Mouse (Mus musculus) liver, postnatal 0 days (tissue): ENCODE results near the gene Znrf2. TPM values are rescaled to one million over a fixed set of nuclear protein-coding genes. Genes with fewer than 3 reads are reported as not detected.
A peak's percentile ranks its signal among the peaks of the same experiment; 100 is the strongest.

Experiments used
- ATAC-seq: fragments of 200-750 bp; cut with Nextera tagmentation; 2 replicates; pipeline ENCODE4 v1.8.0; 2017; ENCODE audit warnings: mild to moderate bottlenecking, moderate library complexity
- DNase-seq: peaks from one replicate; pipeline ENCODE4 v3.0.0-alpha.2; 2016
- H3K27ac ChIP-seq: fragments of 300-500 bp; sonication (generic); 2 replicates; pipeline ENCODE4 v1.5.1; 2014; ENCODE audit warnings: antibody characterized with exemption, moderate library complexity, mild to moderate bottlenecking, low read depth
- H3K27me3 ChIP-seq: fragments of 300-500 bp; sonication (generic); 2 replicates; pipeline ENCODE4 v1.6.1; 2014; ENCODE audit warnings: low read length, control low read depth, mixed read lengths; ENCODE audit not compliant: insufficient read depth
- H3K36me3 ChIP-seq: fragments of 300-500 bp; sonication (generic); replicated peaks from 2 replicates; pipeline ENCODE4 v1.6.1; 2014; ENCODE audit warnings: mild to moderate bottlenecking, control low read depth, low read length, moderate library complexity, mixed read lengths; ENCODE audit not compliant: insufficient read depth
- H3K4me1 ChIP-seq: fragments of 300-500 bp; sonication (generic); 2 replicates; pipeline ENCODE4 v1.6.1; 2014; ENCODE audit warnings: antibody characterized with exemption, mild to moderate bottlenecking, control low read depth; ENCODE audit not compliant: insufficient read depth
- H3K4me2 ChIP-seq: fragments of 300-500 bp; sonication (generic); 2 replicates; pipeline ENCODE4 v1.6.1; 2014; ENCODE audit warnings: low read depth, mild to moderate bottlenecking, low read length, moderate library complexity, mixed read lengths
- H3K4me3 ChIP-seq: fragments of 300-500 bp; sonication (generic); 2 replicates; pipeline ENCODE4 v1.5.1; 2014; ENCODE audit warnings: low read depth, low read length
- H3K9ac ChIP-seq: fragments of 300-500 bp; sonication (generic); replicated peaks from 2 replicates; pipeline ENCODE4 v1.6.1; 2014; ENCODE audit warnings: mild to moderate bottlenecking, moderate library complexity
- H3K9me3 ChIP-seq: fragments of 300-500 bp; sonication (generic); 2 replicates; pipeline ENCODE4 v1.6.1; 2016; ENCODE audit warnings: mild to moderate bottlenecking, control low read depth, low read length, mixed read lengths
- CTCF ChIP-seq: sonication (generic); IDR thresholded peaks from 2 replicates; pipeline ENCODE4 v1.5.1; 2016; ENCODE audit warnings: antibody characterized with exemption, low read depth
- EP300 ChIP-seq: IDR thresholded peaks from 2 replicates; pipeline ENCODE4 v1.6.1; 2016; ENCODE audit warnings: antibody characterized with exemption, low read depth, mild to moderate bottlenecking
- WGBS: fragments of 180-500 bp; shearing (Covaris S2); extraction: QIAGEN DNeasy Blood & Tissue Kit; methylation state at CpG from one replicate; pipeline ENCODE4 v1.1.7; 2014; ENCODE audit not compliant: insufficient replicate concordance; 5-methylcytosine and 5-hydroxymethylcytosine counted together
- polyA plus RNA-seq: library from polyadenylated mRNA; unstranded; fragments of >200 nt; fragmentation: Nextera tagmentation; extraction: Ambion mirVana; gene quantifications from 2 replicates; pipeline ENCODE4 v1.2.1, GENCODE M21; 2015

Znrf2 gene
- polyA plus RNA-seq, 1 experiment from 2014 or later: 4.4 TPM

GRCm38 (mm10) chr6:54873029-54873428, 56.3 kb downstream of the Znrf2 start:
- H3K4me1 ChIP-seq: no peaks in the 10 kb centered on the region
- no peak overlapping the region for H3K4me3 ChIP-seq
- ATAC-seq: no peak
- TF ChIP-seq CTCF (no peak), EP300 (no peak)
- no peaks in the 10 kb centered on the region for H3K27me3 ChIP-seq
- H3K9me3 ChIP-seq: no peaks in the 10 kb centered on the region
- no peak overlapping the region for H3K4me2 ChIP-seq
- H3K27ac ChIP-seq: no peak overlapping the region
- H3K9ac ChIP-seq: no peak overlapping the region
- WGBS: 81% methylated on average over 5 of the region's 5 CpGs
- no peak for DNase-seq
- 0 out of 2 replicates have a peak, but pooled peaks cover 4% of the 10 kb centered on the region for H3K36me3 ChIP-seq

- no peak overlapping the region for H3K27ac ChIP-seq
- TF ChIP-seq EP300: no peak
- TF ChIP-seq CTCF: no peak
- H3K27me3 ChIP-seq: no peaks in the 10 kb centered on the region
- H3K4me1 ChIP-seq: no peaks in the 10 kb centered on the region
- ATAC-seq: no peak
- no peak overlapping the region for H3K9ac ChIP-seq
- no peak for DNase-seq
- no peak overlapping the region for H3K4me3 ChIP-seq
- H3K4me2 ChIP-seq: no peak overlapping the region
- H3K36me3 ChIP-seq: peaks cover 4% of the 10 kb centered on the region; the same call in 1 of the 2 replicates
- no peaks in the 10 kb centered on the region for H3K9me3 ChIP-seq
- WGBS: 38% methylated on average over 5 of the region's 5 CpGs
Measured at GRCm38 (mm10) chr6:54876782-54877181, 60.1 kb downstream of the Znrf2 start.

- TF ChIP-seq EP300 (no peak), CTCF (no peak)
- H3K4me2 ChIP-seq: no peak overlapping the region
- H3K27me3 ChIP-seq: no peaks in the 10 kb centered on the region
- no peak overlapping the region for H3K9ac ChIP-seq
- no peaks in the 10 kb centered on the region for H3K4me1 ChIP-seq
- peaks cover 2% of the 10 kb centered on the region; the same call in 1 of the 2 replicates for H3K36me3 ChIP-seq
- 64% methylated on average over 3 of the region's 3 CpGs for WGBS
- DNase-seq (no peak), ATAC-seq (no peak)
- H3K9me3 ChIP-seq: no peaks in the 10 kb centered on the region
- no peak overlapping the region for H3K4me3 ChIP-seq
- H3K27ac ChIP-seq: no peak overlapping the region
Measured at GRCm38 (mm10) chr6:54877651-54878050, 60.9 kb downstream of the Znrf2 start.

- H3K9me3 ChIP-seq: no peaks in the 10 kb centered on the region
- H3K4me3 ChIP-seq: no peak overlapping the region
- H3K27ac ChIP-seq: no peak overlapping the region
- H3K4me2 ChIP-seq: no peak overlapping the region
- TF ChIP-seq EP300 (no peak), CTCF (no peak)
- H3K36me3 ChIP-seq: no peaks in the 10 kb centered on the region; the same call in 1 of the 2 replicates
- no peaks in the 10 kb centered on the region for H3K27me3 ChIP-seq
- ATAC-seq (no peak), DNase-seq (no peak)
- H3K4me1 ChIP-seq: no peaks in the 10 kb centered on the region
- H3K9ac ChIP-seq: no peak overlapping the region
Measured at GRCm38 (mm10) chr6:54878546-54878945, 61.8 kb downstream of the Znrf2 start.

- H3K36me3 ChIP-seq: no peaks in the 10 kb centered on the region; the same call in 1 of the 2 replicates
- ATAC-seq (no peak), DNase-seq (no peak)
- no peak for TF ChIP-seq CTCF
- TF ChIP-seq EP300: no peak
- no peak overlapping the region for H3K27ac ChIP-seq
- H3K9me3 ChIP-seq: no peaks in the 10 kb centered on the region
- H3K4me1 ChIP-seq: no peaks in the 10 kb centered on the region
- H3K27me3 ChIP-seq: no peaks in the 10 kb centered on the region
- H3K4me2 ChIP-seq: no peak overlapping the region
- no peak overlapping the region for H3K4me3 ChIP-seq
- WGBS: 90% methylated on average over 4 of the region's 4 CpGs
- no peak overlapping the region for H3K9ac ChIP-seq
Measured at GRCm38 (mm10) chr6:54880086-54880485, 63.4 kb downstream of the Znrf2 start.

- no peak overlapping the region for H3K4me2 ChIP-seq
- DNase-seq (no peak), ATAC-seq (0 out of 2 replicates have a peak, but pooled peaks have one; percentile 35)
- no peaks in the 10 kb centered on the region for H3K9me3 ChIP-seq
- no peak overlapping the region for H3K27ac ChIP-seq
- H3K4me3 ChIP-seq: no peak overlapping the region
- no peaks in the 10 kb centered on the region for H3K27me3 ChIP-seq
- no peak for TF ChIP-seq EP300
- H3K9ac ChIP-seq: no peak overlapping the region
- WGBS: 61% methylated on average over 2 of the region's 2 CpGs
- H3K36me3 ChIP-seq: peaks cover 1% of the 10 kb centered on the region
- H3K4me1 ChIP-seq: no peaks in the 10 kb centered on the region
Measured at GRCm38 (mm10) chr6:54883424-54883823, 66.7 kb downstream of the Znrf2 start.

- no peaks in the 10 kb centered on the region for H3K27me3 ChIP-seq
- DNase-seq (no peak), ATAC-seq (no peak)
- no peak overlapping the region for H3K27ac ChIP-seq
- no peak overlapping the region for H3K4me2 ChIP-seq
- no peaks in the 10 kb centered on the region for H3K4me1 ChIP-seq
- no peak overlapping the region for H3K9ac ChIP-seq
- WGBS: 84% methylated on average over 7 of the region's 7 CpGs
- no peak overlapping the region for H3K4me3 ChIP-seq
- peaks cover 10% of the 10 kb centered on the region for H3K36me3 ChIP-seq
- TF ChIP-seq CTCF: no peak
- no peak for TF ChIP-seq EP300
- no peaks in the 10 kb centered on the region for H3K9me3 ChIP-seq
Measured at GRCm38 (mm10) chr6:54886195-54886594, 69.5 kb downstream of the Znrf2 start.
